In genomic region chr7:138734254-138734653, GRCm38 (mm10) we compare ENCODE assay signal across 8 mouse cellular contexts.
A peak's percentile ranks its signal among the peaks of the same experiment; 100 is the strongest.
DNase-seq lines count a peak whose midpoint lies in the region; ATAC-seq and TF ChIP-seq lines count a peak whose summit lies in the region.

No protein-coding gene starts in this region.

- no peaks in the 10 kb centered on the region for H3K9me3 ChIP-seq in forebrain, embryonic 10.5 days
- no peaks in the 10 kb centered on the region for H3K9me3 ChIP-seq in forebrain, embryonic 13.5 days (replicated peaks)
- H3K9me3 ChIP-seq in embryonic facial prominence, embryonic 14.5 days (ENCODE audit: control insufficient read depth, low read length) = no peaks in the 10 kb centered on the region

- H3K9ac ChIP-seq in forebrain, embryonic 13.5 days = no peak overlapping the region
- no peak overlapping the region for H3K9ac ChIP-seq in embryonic facial prominence, embryonic 14.5 days (ENCODE audit: low read depth, low read length)

- peak; percentile 34 for DNase-seq in forebrain, embryonic 10.5 days (ENCODE audit: extremely low spot score, low spot score)
- DNase-seq in lung, adult 2 months = peak; percentile 3
- DNase-seq in lung, adult 18-20 months = no peak
- peak; percentile 23 to 28 for DNase-seq in adrenal gland, adult 18-20 months (ENCODE audit: low spot score in 2 of 2)
- DNase-seq in embryonic facial prominence, embryonic 14.5 days (ENCODE audit: low spot score) = peak; percentile 32
- peak; percentile 28 to 30 for DNase-seq in left cerebral cortex, postnatal 36 days (ENCODE audit: low spot score in 2 of 2)
- DNase-seq in right cerebral cortex, postnatal 25 days = peak; percentile 25

- 23% methylated on average over 4 of the region's 4 CpGs for WGBS in forebrain, embryonic 10.5 days
- WGBS in forebrain, embryonic 13.5 days = 36% methylated on average over 4 of the region's 4 CpGs
- WGBS in lung, adult 2 months = 23% methylated on average over 4 of the region's 4 CpGs
- 6% methylated on average over 4 of the region's 4 CpGs for WGBS in embryonic facial prominence, embryonic 14.5 days

- no peaks in the 10 kb centered on the region for H3K4me1 ChIP-seq in forebrain, embryonic 10.5 days
- no peaks in the 10 kb centered on the region for H3K4me1 ChIP-seq in forebrain, embryonic 13.5 days
- no peaks in the 10 kb centered on the region for H3K4me1 ChIP-seq in lung, adult 2 months (ENCODE audit: control insufficient read depth, insufficient read depth, low read length)
- H3K4me1 ChIP-seq in embryonic facial prominence, embryonic 14.5 days (ENCODE audit: control insufficient read depth, insufficient read depth, low read length) = no peaks in the 10 kb centered on the region

- H3K27ac ChIP-seq in forebrain, embryonic 10.5 days = no peak overlapping the region
- H3K27ac ChIP-seq in forebrain, embryonic 13.5 days = no peak overlapping the region
- H3K27ac ChIP-seq in embryonic facial prominence, embryonic 14.5 days (replicated peaks; ENCODE audit: low read depth, low read length) = no peak overlapping the region

- peak; percentile 58 for TF ChIP-seq CTCF in lung, adult 2 months (IDR thresholded peaks at IDR 0.05; ENCODE audit: insufficient read depth, low read length)

- TF ChIP-seq POLR2A in lung, adult 2 months (IDR thresholded peaks at IDR 0.05; ENCODE audit: borderline replicate concordance, extremely low read depth, low read depth, low read length) = no peak

- H3K4me2 ChIP-seq in forebrain, embryonic 13.5 days = no peak overlapping the region
- no peak overlapping the region for H3K4me2 ChIP-seq in embryonic facial prominence, embryonic 14.5 days (ENCODE audit: low read depth, low read length)

- H3K27me3 ChIP-seq in forebrain, embryonic 10.5 days (ENCODE audit: poor library complexity, severe bottlenecking) = no peaks in the 10 kb centered on the region
- H3K27me3 ChIP-seq in forebrain, embryonic 13.5 days = no peaks in the 10 kb centered on the region
- H3K27me3 ChIP-seq in embryonic facial prominence, embryonic 14.5 days (replicated peaks; ENCODE audit: control insufficient read depth, insufficient read depth, low read length) = no peaks in the 10 kb centered on the region

- ATAC-seq in forebrain, embryonic 13.5 days = no peak
- ATAC-seq in embryonic facial prominence, embryonic 14.5 days (ENCODE audit: low read depth) = no peak

- H3K36me3 ChIP-seq in forebrain, embryonic 10.5 days (replicated peaks) = no peaks in the 10 kb centered on the region
- H3K36me3 ChIP-seq in forebrain, embryonic 13.5 days (ENCODE audit: poor library complexity, severe bottlenecking) = no peaks in the 10 kb centered on the region
- no peaks in the 10 kb centered on the region for H3K36me3 ChIP-seq in embryonic facial prominence, embryonic 14.5 days (ENCODE audit: control insufficient read depth, insufficient read depth, low read length)

- intact Hi-C loops in left cerebral cortex, postnatal 36 days (cut with DNase I) = loop anchor here (2.0 kb wide), 1 partner anchor 95 kb away; no protein-coding TSS in a partner anchor

- no peak overlapping the region for H3K4me3 ChIP-seq in forebrain, embryonic 10.5 days
- H3K4me3 ChIP-seq in forebrain, embryonic 13.5 days = no peak overlapping the region
- H3K4me3 ChIP-seq in lung, adult 2 months (replicated peaks; ENCODE audit: extremely low read depth, low read depth, low read length) = no peak overlapping the region
- H3K4me3 ChIP-seq in embryonic facial prominence, embryonic 14.5 days (ENCODE audit: low read depth, low read length) = no peak overlapping the region

Comparison
In these comparisons a context has a peak if more than half of its experiments do, and no peak if none do; other contexts are left out.
1. DNase-seq: peak in forebrain, embryonic 10.5 days (single experiment), lung, adult 2 months (single experiment), adrenal gland, adult 18-20 months (2 of 2), embryonic facial prominence, embryonic 14.5 days (single experiment), left cerebral cortex, postnatal 36 days (2 of 2) and right cerebral cortex, postnatal 25 days (single experiment); none in lung, adult 18-20 months (0 of 2).